Mouse (Mus musculus) naive thymus-derived CD4-positive, alpha-beta T cell, adult 2 months (primary cell): ENCODE data around the gene Scn4a.
"Not testable (repeated sequence)": the region's sequence is repeated elsewhere in the genome, so short reads cannot be mapped to it uniquely, and the experiment has no call there.

Source experiments
- DNase-seq: peaks from one replicate; pipeline ENCODE4 v3.0.0-alpha.2; 2011; ENCODE audit warnings: low read depth

Gene Scn4a

DNA sequence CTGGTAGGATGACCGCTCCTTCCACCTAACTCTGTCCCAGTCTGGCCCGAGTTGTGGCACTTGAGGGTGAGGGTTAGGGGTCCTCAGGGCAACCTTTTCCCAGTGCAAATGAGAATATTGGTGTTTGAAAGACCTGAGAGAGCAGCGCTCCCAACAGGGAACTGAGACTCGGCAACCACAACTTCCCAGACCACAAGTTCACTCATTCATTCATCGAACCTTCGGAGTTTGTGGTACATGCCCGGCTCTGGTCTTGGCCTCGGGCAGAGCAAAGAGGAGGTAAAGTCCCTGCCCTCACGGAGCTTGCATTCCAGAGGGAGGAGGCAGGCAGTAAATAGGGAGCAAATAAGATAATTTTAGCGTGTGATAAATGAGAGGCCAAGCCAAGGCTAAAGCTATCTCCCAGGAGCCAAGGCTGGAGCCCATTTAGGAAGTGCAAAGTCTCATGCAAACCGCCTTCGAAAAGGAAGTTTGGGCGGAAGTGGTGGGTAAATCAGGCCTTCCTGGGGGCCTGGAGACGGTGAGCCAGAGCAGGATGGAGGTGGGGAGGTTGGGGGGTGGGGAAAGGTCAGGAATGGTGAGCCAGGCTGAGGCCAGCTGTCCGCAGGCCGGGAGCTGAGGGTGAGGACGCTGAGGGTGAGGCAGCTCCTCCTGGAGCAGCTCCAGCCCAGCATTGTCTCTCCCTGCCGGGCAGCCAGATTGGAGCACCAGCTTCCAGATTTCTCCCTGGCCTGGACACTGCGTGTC lies 2.5 kb upstream of the Scn4a start:
- peak; percentile 34 for DNase-seq

DNA sequence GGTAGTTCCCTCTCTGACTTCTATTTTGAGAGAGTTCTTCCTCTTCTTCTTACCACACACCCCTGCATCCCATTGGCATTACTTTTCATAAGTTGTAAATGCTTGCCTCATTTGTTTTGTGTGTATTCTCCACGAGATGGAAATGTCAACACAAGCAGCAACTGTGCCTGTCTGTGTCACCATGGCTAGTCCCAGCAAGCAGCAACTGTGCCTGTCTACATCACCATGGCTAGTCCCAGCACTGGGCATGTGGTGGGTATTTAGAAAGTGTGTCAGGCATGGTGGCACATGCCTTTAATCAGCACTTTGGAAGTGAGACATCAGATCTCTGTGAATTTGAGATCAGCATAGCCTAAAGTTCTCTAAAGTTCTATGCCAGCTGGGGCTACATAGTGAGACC lies 1.1 kb upstream of the Scn4a start:
- DNase-seq: no peak

DNA sequence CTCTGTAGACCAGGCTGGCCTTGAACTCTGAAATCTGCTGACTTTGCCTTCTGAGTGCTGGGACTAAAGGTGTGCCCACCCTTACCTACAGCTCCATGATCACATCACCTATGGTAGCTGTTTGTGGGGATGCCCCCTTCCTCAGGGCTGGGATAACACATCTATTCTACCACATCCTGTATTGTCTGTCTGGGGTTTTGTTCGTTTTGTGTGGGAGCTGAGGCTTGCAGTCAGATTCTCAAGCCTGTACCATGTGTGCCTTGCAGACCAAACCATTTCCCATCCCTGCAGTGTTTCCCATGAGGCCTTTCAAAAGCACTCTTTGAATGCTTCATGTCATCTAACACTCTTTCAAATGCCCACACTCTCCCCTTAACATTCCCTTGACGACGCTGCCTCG lies 1.1 kb downstream of the Scn4a start:
- DNase-seq: peak; percentile 77

DNA sequence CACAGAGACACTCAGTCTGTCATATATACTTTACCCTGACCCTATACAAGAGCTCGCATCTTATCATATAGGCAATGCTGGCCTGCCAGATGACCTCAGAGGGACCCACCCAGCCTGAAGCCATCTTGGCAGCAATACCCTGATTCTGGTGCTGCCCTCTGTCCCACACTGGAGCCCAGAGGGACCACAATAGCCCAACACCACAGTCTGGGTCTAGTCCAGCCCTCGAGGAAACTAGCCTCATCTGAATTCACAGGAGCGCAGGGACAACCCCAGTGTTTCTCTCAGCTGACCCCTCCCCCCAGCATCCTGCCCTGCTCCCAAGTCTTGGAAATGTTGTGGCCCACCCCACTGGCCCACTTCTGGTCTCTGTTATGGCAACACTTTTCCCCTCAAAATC lies 1.8 kb downstream of the Scn4a start:
- no peak for DNase-seq

DNA sequence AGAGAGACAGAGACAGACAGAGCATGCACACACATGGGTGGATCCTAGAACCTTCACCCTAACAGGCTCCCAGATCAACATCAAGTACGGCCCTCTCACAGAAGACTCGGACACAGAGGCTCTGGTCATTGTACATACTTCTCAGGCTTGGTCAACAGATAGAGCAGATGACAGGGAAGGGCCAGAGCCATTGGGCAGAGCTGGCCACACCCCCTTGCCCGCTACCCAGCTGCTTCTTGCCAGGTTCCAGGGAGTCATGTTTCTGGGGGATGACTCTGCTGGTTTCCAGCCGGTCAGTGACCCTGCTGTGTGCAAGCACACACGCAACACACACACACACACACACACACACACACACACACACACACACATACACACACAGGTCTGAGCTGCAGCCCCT lies 2.2 kb downstream of the Scn4a start:
- no peak for DNase-seq

- no peak for DNase-seq
These were observed 3.3 kb downstream of the Scn4a start for GRCm38 (mm10) chr11:106349772-106350171.

- DNase-seq: no peak
These were observed 8.2 kb downstream of the Scn4a start for GRCm38 (mm10) chr11:106344910-106345309.

GRCm38 (mm10) chr11:106340990-106341520 lies 12.0 kb downstream of the Scn4a start:
- DNase-seq: no peak

GRCm38 (mm10) chr11:106339323-106339722 lies 13.8 kb downstream of the Scn4a start:
- not testable (repeated sequence) for DNase-seq

DNA sequence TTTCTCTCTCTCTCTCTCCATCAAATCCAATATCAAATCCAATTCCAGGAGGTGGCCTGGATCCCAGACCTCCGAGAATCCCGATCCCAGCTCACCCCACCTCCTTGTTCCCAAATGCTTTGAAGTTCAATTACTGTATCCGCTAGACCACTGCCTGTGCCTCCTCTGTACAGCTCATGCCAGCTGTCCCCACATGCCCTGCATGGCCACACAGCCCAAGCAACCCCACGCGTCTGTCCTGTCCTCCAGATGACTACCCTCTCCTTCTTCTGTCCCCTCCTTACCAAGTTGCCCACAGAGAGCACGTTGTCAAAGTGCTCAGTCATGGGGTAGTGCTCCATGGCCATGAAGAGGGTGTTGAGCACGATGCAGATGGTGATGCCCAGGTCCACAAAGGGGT lies 14.2 kb downstream of the Scn4a start:
- DNase-seq: no peak

GRCm38 (mm10) chr11:106338029-106338428 lies 15.1 kb downstream of the Scn4a start:
- DNase-seq: no peak

DNA sequence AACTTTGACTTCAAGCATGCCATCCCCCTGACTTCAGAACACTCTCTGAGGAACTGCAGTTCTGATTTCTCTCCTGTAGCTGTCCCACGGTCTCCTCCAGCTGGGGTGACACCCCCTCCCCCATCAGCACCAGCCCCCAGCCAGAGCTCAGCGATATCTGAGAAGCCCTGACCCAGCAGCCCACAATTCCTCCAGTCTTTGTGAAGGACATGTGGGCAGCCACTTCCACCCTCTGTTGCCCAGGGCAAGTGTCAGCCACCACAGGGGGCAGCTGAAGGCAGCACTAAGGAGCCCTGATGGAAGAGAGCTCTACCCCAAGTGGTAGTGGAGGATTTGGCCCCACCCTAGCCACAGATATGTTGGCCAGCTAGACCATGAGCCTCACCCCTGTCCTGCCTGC lies 19.0 kb downstream of the Scn4a start:
- no peak for DNase-seq

- no peak for DNase-seq
These were observed 20.6 kb downstream of the Scn4a start for GRCm38 (mm10) chr11:106332458-106332857.

- peak; percentile 91 for DNase-seq
These were observed 23.4 kb downstream of the Scn4a start for GRCm38 (mm10) chr11:106329682-106330081.

- no peak for DNase-seq
These were observed 24.0 kb downstream of the Scn4a start for GRCm38 (mm10) chr11:106329128-106329527.

DNA sequence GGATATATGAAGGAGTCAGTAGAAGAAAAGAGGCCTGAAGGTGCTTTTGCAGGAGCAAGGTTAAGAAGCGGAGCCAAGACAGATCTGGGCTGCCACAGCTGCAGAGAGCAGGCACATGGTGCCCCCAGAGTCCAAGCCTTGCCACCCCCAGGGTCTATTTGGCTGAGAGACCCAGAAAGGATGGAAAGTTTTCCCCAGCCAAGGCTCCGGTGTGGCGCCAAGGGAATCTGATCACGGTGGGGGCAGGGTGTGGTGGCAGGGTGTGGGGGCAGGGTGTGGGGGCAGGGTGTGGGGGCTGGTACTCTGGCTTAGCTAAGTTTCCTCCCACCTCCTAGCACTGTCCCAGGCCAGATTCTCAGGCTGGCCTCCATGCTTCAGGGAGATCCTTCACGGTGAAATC lies 24.6 kb downstream of the Scn4a start:
- no peak for DNase-seq

DNA sequence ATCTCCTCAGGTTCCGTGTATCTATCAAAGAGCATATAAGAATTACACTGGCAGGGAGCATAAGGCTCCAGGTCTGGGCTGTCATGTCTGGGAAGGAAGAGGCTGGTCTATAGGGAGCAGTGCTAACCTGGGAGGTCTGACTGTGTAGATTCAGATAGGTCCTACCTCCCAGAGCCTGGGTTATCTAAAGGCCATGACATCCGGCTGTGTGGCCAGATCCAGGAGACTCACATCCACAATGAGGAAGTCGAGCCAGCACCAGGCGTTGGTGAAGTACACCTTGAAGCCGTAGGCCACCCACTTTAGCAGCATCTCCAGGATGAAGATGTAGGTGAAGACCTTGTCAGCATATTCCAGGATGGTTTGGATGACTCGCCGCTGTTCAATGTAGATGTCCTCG lies 26.6 kb downstream of the Scn4a start:
- no peak for DNase-seq

GRCm38 (mm10) chr11:106325566-106326206 lies 27.4 kb downstream of the Scn4a start:
- peak; percentile 86 for DNase-seq

- no peak for DNase-seq
These were observed 28.2 kb downstream of the Scn4a start for GRCm38 (mm10) chr11:106324858-106325257.

GRCm38 (mm10) chr11:106318406-106319366 lies 34.4 kb downstream of the Scn4a start:
- no peak for DNase-seq

GRCm38 (mm10) chr11:106317801-106318200 lies 35.3 kb downstream of the Scn4a start:
- peak; percentile 68 for DNase-seq

DNA sequence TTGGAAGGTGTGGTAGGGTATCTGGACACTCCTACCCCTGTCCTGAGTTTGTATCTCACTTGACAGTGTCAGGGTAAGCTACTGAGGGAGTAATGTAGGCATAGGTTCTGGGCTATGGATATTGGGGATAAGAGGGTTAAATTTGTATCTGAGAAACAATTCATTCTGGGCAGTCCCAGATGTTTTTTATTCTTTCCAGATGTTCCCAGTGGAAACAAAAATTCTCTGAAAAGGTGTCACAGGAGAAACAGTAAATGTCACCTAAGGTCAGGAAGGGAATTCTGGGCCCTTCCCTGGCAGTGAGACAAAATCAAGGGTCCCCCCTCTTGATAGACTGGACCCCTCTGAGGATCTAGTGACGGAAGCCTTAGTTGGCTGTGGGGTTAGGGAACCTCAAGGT lies 36.7 kb downstream of the Scn4a start:
- DNase-seq: no peak
